Mouse (Mus musculus): Measurements from ENCODE around the gene Gmeb1.
"Not testable (repeated sequence)": the region's sequence is repeated elsewhere in the genome, so short reads cannot be mapped to it uniquely, and the experiment has no call there.

The Gmeb1 gene

GRCm38 (mm10) chr4:132273166-132273565 is 11.8 kb upstream of the Gmeb1 start:
- no peak for DNase-seq

DNA sequence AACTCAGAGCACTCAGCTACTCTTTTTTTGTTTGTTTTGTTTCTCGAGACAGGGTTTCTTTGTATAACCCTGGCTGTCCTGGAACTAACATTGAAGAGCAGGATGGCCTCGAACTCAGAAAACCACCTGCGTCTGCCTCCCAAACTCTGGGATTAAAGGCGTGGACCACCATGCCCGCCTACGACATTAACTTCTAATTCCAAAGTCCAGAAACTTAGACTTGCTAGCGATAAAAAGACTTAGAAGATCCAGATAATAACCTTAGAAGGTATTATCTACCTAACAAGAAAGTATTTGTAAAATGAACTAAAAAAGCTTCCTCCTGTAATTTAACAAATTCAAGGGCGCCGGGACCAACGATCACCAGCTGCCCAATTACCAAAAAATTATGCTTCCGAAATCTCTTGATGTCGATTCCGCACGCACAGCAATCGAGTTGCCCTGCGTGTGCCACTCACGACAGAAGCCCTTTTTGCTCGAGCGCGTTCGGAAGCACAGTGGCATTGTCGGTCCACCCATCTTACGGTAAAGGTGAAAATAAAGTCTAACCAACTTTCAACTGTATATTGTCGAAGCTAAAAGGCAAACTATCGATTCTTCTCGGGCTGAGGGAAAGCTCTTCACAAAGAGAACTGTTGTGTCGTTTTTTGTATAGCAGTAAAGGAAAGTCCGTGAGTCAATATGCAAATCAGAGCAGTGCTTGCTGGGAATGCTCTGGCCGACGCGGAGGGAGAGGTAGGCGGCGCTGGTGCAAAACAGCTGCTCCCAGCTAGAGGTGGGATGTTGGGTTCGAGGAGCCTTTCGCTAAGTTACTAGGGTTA is 8.5 kb upstream of the Gmeb1 start:
- peak; percentile 90 for DNase-seq

DNA sequence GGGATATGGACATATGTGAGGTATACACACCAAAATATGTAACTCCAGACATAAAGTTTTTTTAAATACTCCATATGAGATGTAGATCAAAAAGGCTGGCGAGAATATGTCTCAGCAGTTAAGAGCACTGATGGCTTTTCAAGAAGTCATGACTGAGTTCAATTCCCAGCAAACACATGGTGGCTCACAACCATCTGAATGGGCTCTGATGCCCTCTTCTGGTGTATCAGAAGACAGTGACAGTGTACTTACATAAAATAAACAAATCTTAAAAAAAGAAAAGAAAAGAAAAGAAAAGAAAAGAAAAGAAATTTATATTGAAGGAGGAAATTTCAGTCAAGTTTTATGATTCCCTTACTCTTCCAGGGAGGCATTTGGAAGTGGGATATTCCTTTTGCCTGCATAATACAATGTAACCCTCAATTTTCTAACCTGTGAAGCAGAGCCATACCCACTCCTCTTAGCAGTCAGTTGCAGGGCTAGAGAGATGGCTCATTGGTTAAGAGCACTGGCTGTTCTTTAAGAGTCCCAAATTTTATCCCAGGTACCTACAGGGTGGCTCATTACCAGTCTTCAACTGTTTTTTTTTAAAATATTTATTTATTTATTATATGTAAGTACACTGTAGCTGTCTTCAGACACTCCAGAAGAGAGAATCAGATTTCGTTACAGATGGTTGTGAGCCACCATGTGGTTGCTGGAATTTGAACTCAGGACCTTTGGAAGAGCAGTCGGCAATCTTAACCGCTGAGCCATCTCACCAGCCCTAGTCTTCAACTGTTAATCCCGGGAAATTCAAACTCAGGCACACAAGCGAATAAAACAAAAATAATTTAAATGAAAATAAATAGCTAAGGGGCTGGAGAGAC is 7.7 kb upstream of the Gmeb1 start:
- peak; percentile 31 for DNase-seq

DNA sequence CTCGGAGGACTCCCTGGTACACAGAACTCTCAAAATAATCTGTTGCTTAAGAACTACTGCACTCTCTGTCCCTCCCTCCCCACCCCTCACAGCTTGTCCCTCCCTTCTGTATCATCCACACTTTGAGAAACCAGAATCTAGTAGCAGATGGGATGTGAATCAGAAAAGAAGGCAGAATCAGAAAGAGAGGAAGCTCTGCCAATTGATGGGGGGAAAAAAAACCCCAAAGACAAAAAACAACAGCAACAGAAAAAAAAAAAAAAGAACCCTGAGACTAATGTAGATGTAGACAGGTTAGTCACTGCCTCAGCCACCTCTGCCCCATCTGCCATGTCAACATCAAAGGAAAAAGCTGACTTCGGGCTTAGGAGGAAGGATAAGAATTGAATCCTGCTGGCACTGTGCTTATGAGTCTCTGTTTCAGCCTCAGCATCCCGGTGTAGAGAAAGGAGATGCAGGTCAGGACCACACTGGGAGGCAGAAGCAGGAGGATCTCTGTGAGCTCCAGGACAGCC is 5.5 kb upstream of the Gmeb1 start:
- DNase-seq, result no peak

GRCm38 (mm10) chr4:132263313-132263712 is 1.9 kb upstream of the Gmeb1 start:
- no peak for DNase-seq

- no peak for DNase-seq
Observed at GRCm38 (mm10) chr4:132262358-132262616, 885 bp upstream of the Gmeb1 start.

DNA sequence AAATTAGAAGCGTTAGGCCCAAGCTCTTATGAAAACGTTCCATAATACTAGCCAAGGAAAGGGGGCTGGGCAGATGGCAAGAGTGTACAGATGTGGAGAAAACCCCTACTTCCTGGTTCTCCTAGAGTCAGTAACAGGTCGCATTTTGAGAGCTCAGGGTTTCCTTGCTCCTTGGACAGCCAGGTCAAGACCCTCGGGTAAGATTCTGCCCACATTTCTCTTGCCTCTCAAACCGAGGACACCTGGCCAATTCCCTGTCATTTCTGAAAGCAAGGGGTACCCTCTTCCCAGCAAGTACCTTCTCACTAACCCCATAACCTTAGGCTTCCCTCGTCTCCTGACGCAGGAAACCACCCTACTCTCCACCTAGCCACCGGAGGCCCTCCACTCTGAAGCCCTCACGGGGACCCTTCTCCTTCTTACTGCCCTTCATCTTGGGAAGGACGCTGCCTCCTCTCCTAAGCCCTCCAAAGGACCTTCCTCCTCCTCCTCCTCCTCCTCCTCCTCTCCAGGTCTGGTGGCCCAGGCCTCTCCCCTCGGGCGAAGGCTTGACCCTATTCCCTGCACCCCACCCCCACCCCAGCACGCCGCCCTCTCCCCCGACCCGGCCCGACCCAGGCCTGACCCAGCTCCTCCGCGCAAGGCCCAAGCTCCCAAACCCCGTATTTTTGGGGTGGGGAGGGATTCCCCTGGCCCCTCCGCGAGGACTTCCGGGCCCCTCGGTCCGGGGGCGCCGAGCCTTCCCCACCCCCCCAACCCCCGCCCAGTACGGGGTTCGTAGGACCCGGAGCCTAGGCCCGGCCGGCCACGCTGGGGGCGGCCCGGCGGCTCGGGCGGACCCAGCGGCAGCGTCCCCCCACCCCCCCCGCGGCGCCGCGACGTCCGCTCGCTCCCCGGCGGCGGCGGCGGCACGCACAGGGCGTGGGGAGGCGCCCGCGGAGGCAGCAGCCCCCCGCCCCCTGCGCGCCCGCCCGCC is 710 bp downstream of the Gmeb1 start:
- DNase-seq, result peak; percentile 62

GRCm38 (mm10) chr4:132259248-132259647 is 2.2 kb downstream of the Gmeb1 start:
- no peak for DNase-seq

GRCm38 (mm10) chr4:132256384-132256783 is 5.0 kb downstream of the Gmeb1 start:
- DNase-seq, result no peak

GRCm38 (mm10) chr4:132254986-132255385 is 6.4 kb downstream of the Gmeb1 start:
- DNase-seq, result peak; percentile 20

- DNase-seq, result no peak
Observed at GRCm38 (mm10) chr4:132253622-132254021, 7.8 kb downstream of the Gmeb1 start.

GRCm38 (mm10) chr4:132253128-132253527 is 8.3 kb downstream of the Gmeb1 start:
- no peak for DNase-seq

GRCm38 (mm10) chr4:132251596-132251995 is 9.8 kb downstream of the Gmeb1 start:
- DNase-seq, result no peak

GRCm38 (mm10) chr4:132247451-132247997 is 13.9 kb downstream of the Gmeb1 start:
- DNase-seq, result no peak

- peak; percentile 21 for DNase-seq
Observed at GRCm38 (mm10) chr4:132245643-132246042, 15.8 kb downstream of the Gmeb1 start.

- DNase-seq, result no peak
Observed at GRCm38 (mm10) chr4:132241208-132241607, 20.2 kb downstream of the Gmeb1 start.

GRCm38 (mm10) chr4:132240367-132240766 is 21.0 kb downstream of the Gmeb1 start:
- no peak for DNase-seq

- DNase-seq, result no peak
Observed at GRCm38 (mm10) chr4:132238356-132238755, 23.0 kb downstream of the Gmeb1 start.

DNA sequence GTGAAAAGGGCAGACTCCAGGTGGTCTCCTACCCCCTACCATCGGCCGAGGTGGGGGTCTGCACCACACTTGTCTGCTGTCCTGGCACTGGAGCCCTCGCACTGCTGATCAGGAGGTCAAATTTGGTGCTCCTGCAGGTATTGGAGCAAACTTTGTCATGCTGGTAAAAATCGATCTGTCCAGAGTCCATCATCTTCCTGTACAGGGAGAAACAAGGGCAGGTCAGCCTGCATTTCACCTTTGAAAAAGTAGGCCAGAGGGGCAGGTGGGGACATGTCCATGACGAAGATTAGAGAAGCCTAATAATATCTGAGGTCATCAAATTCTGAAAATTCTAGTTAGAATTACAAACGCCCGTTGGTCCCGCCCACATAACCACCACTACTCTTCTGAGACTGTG is 26.7 kb downstream of the Gmeb1 start:
- no peak for DNase-seq

- no peak for DNase-seq
Observed at GRCm38 (mm10) chr4:132230422-132230821, 31.0 kb downstream of the Gmeb1 start.

DNA sequence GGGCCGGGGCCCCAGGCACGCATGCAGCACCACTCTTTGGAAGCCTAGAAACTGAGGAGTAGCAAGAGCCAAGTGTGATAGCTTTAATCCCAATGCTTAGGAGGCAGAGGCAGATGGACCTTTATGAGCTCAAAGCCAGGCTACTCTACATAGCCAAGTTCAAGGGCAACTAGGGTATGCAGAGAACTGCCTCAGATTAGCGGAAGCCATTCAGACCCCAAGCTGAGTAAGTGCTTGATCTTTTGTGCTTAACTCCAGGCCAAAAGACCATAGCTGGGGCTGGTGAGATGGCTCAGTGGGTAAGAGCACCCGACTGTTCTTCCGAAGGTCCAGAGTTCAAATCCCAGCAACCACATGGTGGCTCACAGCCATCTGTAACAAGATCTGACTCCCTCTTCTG is 39.4 kb downstream of the Gmeb1 start:
- not testable (repeated sequence) for DNase-seq

GRCm38 (mm10) chr4:132218439-132218838 is 43.0 kb downstream of the Gmeb1 start:
- DNase-seq, result not testable (repeated sequence)

All from thymus, postnatal 14 days (tissue).